Mouse (Mus musculus): ENCODE measurements at regions not wholly inside any gene's neighbourhood (a gene's known extent, or its start where the extent isn't known, plus 50 kb on each side); places are given as distances from the start of the nearest gene placed in this dataset.

GRCm38 (mm10) chr8:8562268-8562667 lies 98.8 kb downstream of the Efnb2 start:
- TF ChIP-seq EP300 (IDR thresholded peaks at IDR 0.05), result no peak
- no peak for TF ChIP-seq CTCF (IDR thresholded peaks at IDR 0.05)

Measured in lung, postnatal 0 days (tissue).